Mouse (Mus musculus) liver, embryonic 12.5 days (tissue): ENCODE measurements around the gene Olfr221. TPM values are rescaled to one million over a fixed set of nuclear protein-coding genes. Genes with fewer than 3 reads are reported as not detected.

Source experiments
- polyA plus RNA-seq: library from polyadenylated mRNA; unstranded; fragments of >200 nt; fragmentation: Nextera tagmentation; extraction: Ambion mirVana; gene quantifications from 2 replicates; pipeline ENCODE4 v1.2.1, GENCODE M21; 2016

The Olfr221 gene
- polyA plus RNA-seq, 1 experiment from 2014 or later: not detected

Other genes starting within 250 kb of the Olfr221 start
- gene AY358078, start 242.4 kb downstream of the Olfr221 start, polyA plus RNA-seq: not detected in 2 replicates
- gene Ear6, start 188.8 kb downstream of the Olfr221 start, polyA plus RNA-seq: 3.6 and 12.0 TPM in 2 replicates
- 19.6 and 20.4 TPM in 2 replicates for gene Mettl17, start 157.6 kb downstream of the Olfr221 start, polyA plus RNA-seq
- gene Slc39a2, start 149.6 kb downstream of the Olfr221 start, polyA plus RNA-seq: 0.06 and 0.11 TPM in 2 replicates
- gene Ndrg2, start 128.3 kb downstream of the Olfr221 start, polyA plus RNA-seq: 17.0 and 17.3 TPM in 2 replicates
- gene Tppp2, start 124.0 kb downstream of the Olfr221 start, polyA plus RNA-seq: not detected in 2 replicates
- not detected in 2 replicates for gene Rnase13, start 119.7 kb downstream of the Olfr221 start, polyA plus RNA-seq
- 34.8 and 40.1 TPM in 2 replicates for gene Arhgef40, start 57.7 kb downstream of the Olfr221 start, polyA plus RNA-seq
- 0.32 and 0.39 TPM in 2 replicates for gene Tmem253, start 26.8 kb downstream of the Olfr221 start, polyA plus RNA-seq
- gene Zfp219, start 21.7 kb downstream of the Olfr221 start, polyA plus RNA-seq: 15.3 and 15.8 TPM in 2 replicates
- 438 and 448 TPM in 2 replicates for gene Hnrnpc, start 61.6 kb upstream of the Olfr221 start, polyA plus RNA-seq
- gene Rpgrip1, start 68.2 kb upstream of the Olfr221 start, polyA plus RNA-seq: 58.2 and 62.1 TPM in 2 replicates
- 53.7 TPM in 2 replicates for gene Supt16, start 155.0 kb upstream of the Olfr221 start, polyA plus RNA-seq
- 20.8 and 20.9 TPM in 2 replicates for gene Chd8, start 215.3 kb upstream of the Olfr221 start, polyA plus RNA-seq
- gene Tox4, start 236.7 kb upstream of the Olfr221 start, polyA plus RNA-seq: 26.5 and 26.7 TPM in 2 replicates
- 4.6 TPM in 2 replicates for gene Rab2b, start 237.1 kb upstream of the Olfr221 start, polyA plus RNA-seq